Mouse (Mus musculus): ENCODE measurements around the gene Car6. TPM values are rescaled to one million over a fixed set of nuclear protein-coding genes. Genes with fewer than 3 reads are reported as not detected.

The Car6 gene
- polyA plus RNA-seq, 1 experiment = 0.19 TPM

GRCm38 (mm10) chr4:150198268-150198667 lies 2.9 kb downstream of the Car6 start:
- H3K79me3 ChIP-seq (ENCODE audit: low read depth) = no peaks in the 10 kb centered on the region
- peaks cover 25% of the 10 kb centered on the region for H3K27me3 ChIP-seq (ENCODE audit: control insufficient read depth, insufficient read depth, insufficient read length)
- H3ac ChIP-seq (ENCODE audit: control insufficient read depth, insufficient read length, low read depth) = no peak overlapping the region
- H3K36me3 ChIP-seq (ENCODE audit: control insufficient read depth, insufficient read depth) = no peaks in the 10 kb centered on the region
- no peak overlapping the region for H3K4me3 ChIP-seq (ENCODE audit: insufficient read depth, poor library complexity, severe bottlenecking)
- no peak for TF ChIP-seq USF1 (IDR thresholded peaks at IDR 0.05; ENCODE audit: low read depth)
- TF ChIP-seq CEBPB (IDR thresholded peaks at IDR 0.05; ENCODE audit: low read depth) = no peak
- no peak for TF ChIP-seq MAX (IDR thresholded peaks at IDR 0.05)
- no peak for TF ChIP-seq MYOD1 (IDR thresholded peaks at IDR 0.05; ENCODE audit: control insufficient read depth, insufficient read length, low read depth)
- TF ChIP-seq MYOG (IDR thresholded peaks at IDR 0.05; ENCODE audit: control insufficient read depth, extremely low read depth, insufficient read length) = no peak
- no peak for TF ChIP-seq FOSL1 (IDR thresholded peaks at IDR 0.05; ENCODE audit: insufficient read depth, low read length, poor library complexity, severe bottlenecking)
- no peak for TF ChIP-seq CTCF (IDR thresholded peaks at IDR 0.05; ENCODE audit: control insufficient read depth, insufficient read depth, insufficient read length)
- no peaks in the 10 kb centered on the region for H3K79me2 ChIP-seq (ENCODE audit: control insufficient read depth, insufficient read depth)

- Histone ChIP-seq H3K79me3 (ENCODE audit: low read depth) (no peaks in the 10 kb centered on the region), H3K36me3 (ENCODE audit: control insufficient read depth, insufficient read depth) (no peaks in the 10 kb centered on the region), H3K27me3 (ENCODE audit: control insufficient read depth, insufficient read depth, insufficient read length) (peaks cover 4% of the 10 kb centered on the region), H3K4me3 (ENCODE audit: insufficient read depth, poor library complexity, severe bottlenecking) (no peak overlapping the region), H3K79me2 (ENCODE audit: control insufficient read depth, insufficient read depth) (no peaks in the 10 kb centered on the region), H3ac (ENCODE audit: control insufficient read depth, insufficient read length, low read depth) (no peak overlapping the region)
- TF ChIP-seq CTCF (IDR thresholded peaks at IDR 0.05; ENCODE audit: control insufficient read depth, insufficient read depth, insufficient read length) (peak; percentile 69), MYOD1 (IDR thresholded peaks at IDR 0.05; ENCODE audit: control insufficient read depth, insufficient read length, low read depth) (no peak), FOSL1 (IDR thresholded peaks at IDR 0.05; ENCODE audit: insufficient read depth, low read length, poor library complexity, severe bottlenecking) (no peak), USF1 (IDR thresholded peaks at IDR 0.05; ENCODE audit: low read depth) (no peak)
Observed at GRCm38 (mm10) chr4:150193915-150194314, 7.2 kb downstream of the Car6 start.

- no peaks in the 10 kb centered on the region for H3K27me3 ChIP-seq (ENCODE audit: control insufficient read depth, insufficient read depth, insufficient read length)
- no peaks in the 10 kb centered on the region for H3K79me3 ChIP-seq (ENCODE audit: low read depth)
- H3K36me3 ChIP-seq (ENCODE audit: control insufficient read depth, insufficient read depth) = no peaks in the 10 kb centered on the region
- no peaks in the 10 kb centered on the region for H3K79me2 ChIP-seq (ENCODE audit: control insufficient read depth, insufficient read depth)
- no peak overlapping the region for H3K4me3 ChIP-seq (ENCODE audit: insufficient read depth, poor library complexity, severe bottlenecking)
- TF ChIP-seq MYOD1 (IDR thresholded peaks at IDR 0.05; ENCODE audit: control insufficient read depth, insufficient read length, low read depth) (no peak), MYOG (IDR thresholded peaks at IDR 0.05; ENCODE audit: control insufficient read depth, extremely low read depth, insufficient read length) (no peak), CEBPB (IDR thresholded peaks at IDR 0.05; ENCODE audit: low read depth) (no peak), FOSL1 (IDR thresholded peaks at IDR 0.05; ENCODE audit: insufficient read depth, low read length, poor library complexity, severe bottlenecking) (no peak), USF1 (IDR thresholded peaks at IDR 0.05; ENCODE audit: low read depth) (no peak), CTCF (IDR thresholded peaks at IDR 0.05; ENCODE audit: control insufficient read depth, insufficient read depth, insufficient read length) (no peak), MAX (IDR thresholded peaks at IDR 0.05) (no peak)
- H3ac ChIP-seq (ENCODE audit: control insufficient read depth, insufficient read length, low read depth) = no peak overlapping the region
Observed at GRCm38 (mm10) chr4:150192199-150192598, 8.9 kb downstream of the Car6 start.

GRCm38 (mm10) chr4:150188236-150188635 lies 12.9 kb downstream of the Car6 start:
- H3K27me3 ChIP-seq (ENCODE audit: control insufficient read depth, insufficient read depth, insufficient read length) = no peaks in the 10 kb centered on the region
- no peaks in the 10 kb centered on the region for H3K36me3 ChIP-seq (ENCODE audit: control insufficient read depth, insufficient read depth)
- TF ChIP-seq CTCF (IDR thresholded peaks at IDR 0.05; ENCODE audit: control insufficient read depth, insufficient read depth, insufficient read length) = no peak
- TF ChIP-seq MAX (IDR thresholded peaks at IDR 0.05) = no peak
- TF ChIP-seq MYOD1 (IDR thresholded peaks at IDR 0.05; ENCODE audit: control insufficient read depth, insufficient read length, low read depth) = no peak
- TF ChIP-seq MYOG (IDR thresholded peaks at IDR 0.05; ENCODE audit: control insufficient read depth, extremely low read depth, insufficient read length) = no peak
- TF ChIP-seq FOSL1 (IDR thresholded peaks at IDR 0.05; ENCODE audit: insufficient read depth, low read length, poor library complexity, severe bottlenecking) = no peak
- no peak for TF ChIP-seq USF1 (IDR thresholded peaks at IDR 0.05; ENCODE audit: low read depth)
- TF ChIP-seq CEBPB (IDR thresholded peaks at IDR 0.05; ENCODE audit: low read depth) = no peak
- H3K79me2 ChIP-seq (ENCODE audit: control insufficient read depth, insufficient read depth) = no peaks in the 10 kb centered on the region
- H3K79me3 ChIP-seq (ENCODE audit: low read depth) = no peaks in the 10 kb centered on the region
- H3ac ChIP-seq (ENCODE audit: control insufficient read depth, insufficient read length, low read depth) = no peak overlapping the region
- no peak overlapping the region for H3K4me3 ChIP-seq (ENCODE audit: insufficient read depth, poor library complexity, severe bottlenecking)

GRCm38 (mm10) chr4:150181304-150181703 lies 19.8 kb downstream of the Car6 start:
- Histone ChIP-seq H3K79me2 (ENCODE audit: control insufficient read depth, insufficient read depth) (no peaks in the 10 kb centered on the region), H3K4me3 (ENCODE audit: insufficient read depth, poor library complexity, severe bottlenecking) (no peak overlapping the region), H3K79me3 (ENCODE audit: low read depth) (no peaks in the 10 kb centered on the region), H3K36me3 (ENCODE audit: control insufficient read depth, insufficient read depth) (no peaks in the 10 kb centered on the region), H3K27me3 (ENCODE audit: control insufficient read depth, insufficient read depth, insufficient read length) (no peaks in the 10 kb centered on the region), H3ac (ENCODE audit: control insufficient read depth, insufficient read length, low read depth) (no peak overlapping the region)
- TF ChIP-seq USF1 (IDR thresholded peaks at IDR 0.05; ENCODE audit: low read depth) = no peak
- TF ChIP-seq MAX (IDR thresholded peaks at IDR 0.05) = no peak
- TF ChIP-seq FOSL1 (IDR thresholded peaks at IDR 0.05; ENCODE audit: insufficient read depth, low read length, poor library complexity, severe bottlenecking) = no peak
- no peak for TF ChIP-seq CEBPB (IDR thresholded peaks at IDR 0.05; ENCODE audit: low read depth)
- no peak for TF ChIP-seq MYOG (IDR thresholded peaks at IDR 0.05; ENCODE audit: control insufficient read depth, extremely low read depth, insufficient read length)
- no peak for TF ChIP-seq CTCF (IDR thresholded peaks at IDR 0.05; ENCODE audit: control insufficient read depth, insufficient read depth, insufficient read length)
- no peak for TF ChIP-seq MYOD1 (IDR thresholded peaks at IDR 0.05; ENCODE audit: control insufficient read depth, insufficient read length, low read depth)

- Histone ChIP-seq H3K79me2 (ENCODE audit: control insufficient read depth, insufficient read depth) (no peaks in the 10 kb centered on the region), H3K27me3 (ENCODE audit: control insufficient read depth, insufficient read depth, insufficient read length) (no peaks in the 10 kb centered on the region), H3ac (ENCODE audit: control insufficient read depth, insufficient read length, low read depth) (no peak overlapping the region), H3K79me3 (ENCODE audit: low read depth) (no peaks in the 10 kb centered on the region), H3K4me3 (ENCODE audit: insufficient read depth, poor library complexity, severe bottlenecking) (no peak overlapping the region), H3K36me3 (ENCODE audit: control insufficient read depth, insufficient read depth) (no peaks in the 10 kb centered on the region)
- TF ChIP-seq CEBPB (IDR thresholded peaks at IDR 0.05; ENCODE audit: low read depth) (no peak), MYOD1 (IDR thresholded peaks at IDR 0.05; ENCODE audit: control insufficient read depth, insufficient read length, low read depth) (no peak), MYOG (IDR thresholded peaks at IDR 0.05; ENCODE audit: control insufficient read depth, extremely low read depth, insufficient read length) (no peak), FOSL1 (IDR thresholded peaks at IDR 0.05; ENCODE audit: insufficient read depth, low read length, poor library complexity, severe bottlenecking) (no peak), MAX (IDR thresholded peaks at IDR 0.05) (no peak)
Observed at GRCm38 (mm10) chr4:150178131-150178530, 23.0 kb downstream of the Car6 start.
